Mouse (Mus musculus) adrenal gland, postnatal 36 days (tissue): ENCODE data around the gene Tyw1. TPM values are rescaled to one million over a fixed set of nuclear protein-coding genes. Genes with fewer than 3 reads are reported as not detected.

ENCODE experiments used
- DNase-seq, 2 experiments: peaks; one replicate each; pipeline ENCODE4 v3.0.0; 2021; ENCODE audit warnings: mixed read lengths in 1 of 2
- total RNA-seq, 2 experiments: library from RNA; stranded (reverse); gene quantifications; 2 replicates each; pipeline ENCODE4 v1.2.3; 2021

The Tyw1 gene
- total RNA-seq, 2 experiments from 2014 or later = 28.1 to 32.3 TPM

GRCm38 (mm10) chr5:130386418-130386817, 131.0 kb downstream of the Tyw1 start:
- no peak for DNase-seq

Other genes with a start within 250 kb of the Tyw1 start
- 100 to 1,000 TPM in 1 of 2 experiments, 10 to 100 TPM in 1; 100.0 to 138 TPM for gene Asl, start 226.4 kb upstream of the Tyw1 start, total RNA-seq
- 10 to 100 TPM; 27.2 to 39.6 TPM for gene Crcp, start 226.3 kb upstream of the Tyw1 start, total RNA-seq
- 10 to 100 TPM; 47.8 to 48.8 TPM for gene Tpst1, start 182.3 kb upstream of the Tyw1 start, total RNA-seq
- 10 to 100 TPM in 1 of 2 experiments, 1 to 10 TPM in 1; 8.6 to 14.6 TPM for gene Kctd7, start 110.8 kb upstream of the Tyw1 start, total RNA-seq
- gene Rabgef1, start 83.8 kb upstream of the Tyw1 start, total RNA-seq = 10 to 100 TPM; 39.3 to 47.9 TPM
- 10 to 100 TPM; 68.0 to 74.2 TPM for gene Tmem248, start 38.5 kb upstream of the Tyw1 start, total RNA-seq
- 100 to 1,000 TPM; 109 TPM for gene Sbds, start 89 bp upstream of the Tyw1 start, total RNA-seq
- 10 to 100 TPM; 35.2 to 55.2 TPM for gene Caln1, start 113.8 kb downstream of the Tyw1 start, total RNA-seq
- gene A330070K13Rik, start 129.0 kb downstream of the Tyw1 start, total RNA-seq = not detected